Mouse (Mus musculus): ENCODE results near the gene Ctnna3. TPM values are rescaled to one million over a fixed set of nuclear protein-coding genes. Genes with fewer than 3 reads are reported as not detected.
"Not testable (repeated sequence)": the region's sequence is repeated elsewhere in the genome, so short reads cannot be mapped to it uniquely, and the experiment has no call there.

Gene Ctnna3
- polyA plus RNA-seq, 1 experiment: not detected

- H3K4me3 ChIP-seq (ENCODE audit: insufficient read depth, low read depth, low read length): no peak overlapping the region
- H3K4me1 ChIP-seq (ENCODE audit: control insufficient read depth, insufficient read depth, insufficient read length, low read length): no peaks in the 10 kb centered on the region
- H3K27ac ChIP-seq (replicated peaks; ENCODE audit: low read depth, low read length): no peak overlapping the region
Measured at GRCm38 (mm10) chr10:65022667-65023066, 1592.8 kb downstream of the Ctnna3 start.

GRCm38 (mm10) chr10:65033516-65033915, 1603.6 kb downstream of the Ctnna3 start:
- H3K4me3 ChIP-seq (ENCODE audit: insufficient read depth, low read depth, low read length); H3K27ac ChIP-seq (replicated peaks; ENCODE audit: low read depth, low read length); H3K4me1 ChIP-seq (ENCODE audit: control insufficient read depth, insufficient read depth, insufficient read length, low read length): not testable (repeated sequence)

Other genes starting within 250 kb of the Ctnna3 start
- 1.5 and 2.5 TPM in 2 replicates for gene Mypn, start 226.1 kb upstream of the Ctnna3 start, polyA plus RNA-seq (2012; ENCODE audit: insufficient read depth, insufficient read length, missing spikeins)
- gene Herc4, start 186.3 kb upstream of the Ctnna3 start, polyA plus RNA-seq (2012; ENCODE audit: insufficient read depth, insufficient read length, missing spikeins): 24.5 and 30.8 TPM in 2 replicates
- 9.3 TPM in 2 replicates for gene Sirt1, start 48.4 kb upstream of the Ctnna3 start, polyA plus RNA-seq (2012; ENCODE audit: insufficient read depth, insufficient read length, missing spikeins)
- 4.6 and 9.2 TPM in 2 replicates for gene Dnajc12, start 47.7 kb upstream of the Ctnna3 start, polyA plus RNA-seq (2012; ENCODE audit: insufficient read depth, insufficient read length, missing spikeins)
- not detected in 2 replicates for gene Gm7075, start 8.3 kb upstream of the Ctnna3 start, polyA plus RNA-seq (2012; ENCODE audit: insufficient read depth, insufficient read length, missing spikeins)

All from brown adipose tissue, adult 24 weeks (tissue).